Mouse (Mus musculus) CH12F3 (cell line): ENCODE data around the gene Bcl2l1.

Experiments
- in situ Hi-C: fragments of 300-500 bp; cut with MboI; formaldehyde crosslinking; loops from 2 replicates; pipeline ENCODE4 v1.14.3; 2020; ENCODE audit warnings: low sequenced_read_pairs

The Bcl2l1 gene

GRCm38 (mm10) chr2:152776435-152776834 lies 55.1 kb downstream of the Bcl2l1 start:
- in situ Hi-C loops: no loop called here

GRCm38 (mm10) chr2:152776019-152776418 lies 55.5 kb downstream of the Bcl2l1 start:
- in situ Hi-C loops: no loop called here

GRCm38 (mm10) chr2:152775357-152775756 lies 56.2 kb downstream of the Bcl2l1 start:
- in situ Hi-C loops: no loop called here

GRCm38 (mm10) chr2:152772231-152772630 lies 59.3 kb downstream of the Bcl2l1 start:
- in situ Hi-C loops: no loop called here

GRCm38 (mm10) chr2:152771571-152771970 lies 60.0 kb downstream of the Bcl2l1 start:
- in situ Hi-C loops: no loop called here

- in situ Hi-C loops: no loop called here
Observed at GRCm38 (mm10) chr2:152769677-152770076, 61.9 kb downstream of the Bcl2l1 start.

GRCm38 (mm10) chr2:152767618-152768271 lies 63.8 kb downstream of the Bcl2l1 start:
- in situ Hi-C loops: no loop called here

- in situ Hi-C loops: no loop called here
Observed at GRCm38 (mm10) chr2:152766387-152767123, 65.0 kb downstream of the Bcl2l1 start.

- in situ Hi-C loops: no loop called here
Observed at GRCm38 (mm10) chr2:152765045-152765674, 66.4 kb downstream of the Bcl2l1 start.

- in situ Hi-C loops: no loop called here
Observed at GRCm38 (mm10) chr2:152764172-152765044, 67.1 kb downstream of the Bcl2l1 start.

GRCm38 (mm10) chr2:152763310-152763709 lies 68.2 kb downstream of the Bcl2l1 start:
- in situ Hi-C loops: no loop called here

GRCm38 (mm10) chr2:152758351-152758750 lies 73.2 kb downstream of the Bcl2l1 start:
- in situ Hi-C loops: no loop called here

- in situ Hi-C loops: no loop called here
Observed at GRCm38 (mm10) chr2:152757478-152757877, 74.0 kb downstream of the Bcl2l1 start.

- in situ Hi-C loops: no loop called here
Observed at GRCm38 (mm10) chr2:152756474-152757393, 74.8 kb downstream of the Bcl2l1 start.

GRCm38 (mm10) chr2:152753944-152754711 lies 77.4 kb downstream of the Bcl2l1 start, which contains the start of gene Cox4i2:
Gene Cox4i2 (plus strand): TSS chr2:152754173.
- in situ Hi-C loops: no loop called here

- in situ Hi-C loops: no loop called here
Observed at GRCm38 (mm10) chr2:152742435-152742834, 89.1 kb downstream of the Bcl2l1 start.

GRCm38 (mm10) chr2:152741153-152742041 lies 90.1 kb downstream of the Bcl2l1 start:
- in situ Hi-C loops: no loop called here

GRCm38 (mm10) chr2:152740490-152740889 lies 91.0 kb downstream of the Bcl2l1 start:
- in situ Hi-C loops: no loop called here
